Mouse (Mus musculus) neural tube, embryonic 12.5 days (tissue): ENCODE data around the gene 9530077C05Rik. TPM values are rescaled to one million over a fixed set of nuclear protein-coding genes. Genes with fewer than 3 reads are reported as not detected.
A peak's percentile ranks its signal among the peaks of the same experiment; 100 is the strongest.

ENCODE experiments used
- ATAC-seq: fragments of 200-750 bp; cut with Nextera tagmentation; 2 replicates; pipeline ENCODE4 v1.8.0; 2017; ENCODE audit warnings: low read depth, mild to moderate bottlenecking, moderate TSS enrichment, moderate library complexity; ENCODE audit not compliant: low FRiP score
- H3K27ac ChIP-seq: fragments of 300-500 bp; sonication (generic); 2 replicates; pipeline ENCODE4 v1.5.1; 2016
- H3K27me3 ChIP-seq: fragments of 300-500 bp; sonication (generic); replicated peaks from 2 replicates; pipeline ENCODE4 v1.6.1; 2016; ENCODE audit warnings: mild to moderate bottlenecking
- H3K36me3 ChIP-seq: fragments of 300-500 bp; sonication (generic); 2 replicates; pipeline ENCODE4 v1.6.1; 2016; ENCODE audit warnings: mild to moderate bottlenecking
- H3K4me1 ChIP-seq: fragments of 300-500 bp; sonication (generic); 2 replicates; pipeline ENCODE4 v1.6.1; 2016
- H3K4me2 ChIP-seq: fragments of 300-500 bp; sonication (generic); replicated peaks from 2 replicates; pipeline ENCODE4 v1.6.1; 2016; ENCODE audit warnings: mild to moderate bottlenecking
- H3K4me3 ChIP-seq: fragments of 300-500 bp; sonication (generic); 2 replicates; pipeline ENCODE4 v1.5.1; 2016
- H3K9ac ChIP-seq: fragments of 300-500 bp; sonication (generic); 2 replicates; pipeline ENCODE4 v1.6.1; 2016; ENCODE audit warnings: mild to moderate bottlenecking
- H3K9me3 ChIP-seq: fragments of 300-500 bp; sonication (generic); 2 replicates; pipeline ENCODE4 v1.6.1; 2016; ENCODE audit warnings: mild to moderate bottlenecking
- WGBS: fragments of 180-500 bp; shearing (Covaris S2); methylation state at CpG from one replicate; pipeline ENCODE4 v1.1.7; 2016; 5-methylcytosine and 5-hydroxymethylcytosine counted together
- polyA plus RNA-seq: library from polyadenylated mRNA; unstranded; fragments of >200 nt; fragmentation: Nextera tagmentation; extraction: Ambion mirVana; gene quantifications from 2 replicates; pipeline ENCODE4 v1.2.1, GENCODE M21; 2016

Gene 9530077C05Rik
- 6.2 and 6.7 TPM in 2 replicates for polyA plus RNA-seq

- Histone ChIP-seq H3K9ac (peak within 1 kb of the TSS; percentile 59), H3K9me3 (no peaks in the 10 kb centered on the region), H3K4me1 (no peaks in the 10 kb centered on the region; the same call in 1 of the 2 replicates), H3K27me3 (no peaks in the 10 kb centered on the region), H3K4me2 (peak within 1 kb of the TSS; percentile 67), H3K36me3 (no peaks in the 10 kb centered on the region), H3K4me3 (peak within 1 kb of the TSS; percentile 47), H3K27ac (no peak within 1 kb of the TSS)
- WGBS = under 1% methylated on average over 43 of the region's 43 CpGs
- peak; percentile 99 for ATAC-seq
Observed at GRCm38 (mm10) chr9:22411002-22411857, at the start of gene 9530077C05Rik. TSS of gene 9530077C05Rik (plus strand) at chr9:22411513.

- Histone ChIP-seq H3K4me1 (no peaks in the 10 kb centered on the region), H3K27me3 (no peaks in the 10 kb centered on the region), H3K36me3 (peaks cover 53% of the 10 kb centered on the region), H3K27ac (no peak overlapping the region), H3K9ac (no peak overlapping the region), H3K9me3 (no peaks in the 10 kb centered on the region), H3K4me2 (no peak overlapping the region), H3K4me3 (no peak overlapping the region)
- 98% methylated on average over 2 of the region's 2 CpGs for WGBS
- no peak for ATAC-seq
Observed at GRCm38 (mm10) chr9:22366221-22366620, 45.1 kb upstream of the 9530077C05Rik start.

- ATAC-seq = no peak
- H3K27me3 ChIP-seq = no peaks in the 10 kb centered on the region
- H3K9ac ChIP-seq = no peak overlapping the region
- no peak overlapping the region for H3K4me2 ChIP-seq
- no peaks in the 10 kb centered on the region for H3K9me3 ChIP-seq
- no peak overlapping the region for H3K27ac ChIP-seq
- H3K4me1 ChIP-seq = no peaks in the 10 kb centered on the region
- H3K4me3 ChIP-seq = no peak overlapping the region
- peaks cover 54% of the 10 kb centered on the region for H3K36me3 ChIP-seq
- WGBS = 97% methylated on average over 10 of the region's 10 CpGs
Observed at GRCm38 (mm10) chr9:22366621-22367020, 44.7 kb upstream of the 9530077C05Rik start.

- no peaks in the 10 kb centered on the region for H3K27me3 ChIP-seq
- ATAC-seq = no peak
- H3K4me1 ChIP-seq = no peaks in the 10 kb centered on the region
- H3K9ac ChIP-seq = no peak overlapping the region
- peaks cover 59% of the 10 kb centered on the region for H3K36me3 ChIP-seq
- H3K4me3 ChIP-seq = no peak overlapping the region
- H3K4me2 ChIP-seq = no peak overlapping the region
- no peaks in the 10 kb centered on the region for H3K9me3 ChIP-seq
- no peak overlapping the region for H3K27ac ChIP-seq
- WGBS = 81% methylated on average over 6 of the region's 6 CpGs
Observed at GRCm38 (mm10) chr9:22368030-22368429, 43.3 kb upstream of the 9530077C05Rik start.

- H3K9me3 ChIP-seq = no peaks in the 10 kb centered on the region
- 96% methylated on average over 4 of the region's 4 CpGs for WGBS
- no peaks in the 10 kb centered on the region for H3K27me3 ChIP-seq
- H3K4me3 ChIP-seq = no peak overlapping the region
- no peak for ATAC-seq
- H3K9ac ChIP-seq = no peak overlapping the region
- no peaks in the 10 kb centered on the region for H3K4me1 ChIP-seq
- no peak overlapping the region for H3K27ac ChIP-seq
- peaks cover 65% of the 10 kb centered on the region for H3K36me3 ChIP-seq
- H3K4me2 ChIP-seq = no peak overlapping the region
Observed at GRCm38 (mm10) chr9:22372760-22373159, 38.6 kb upstream of the 9530077C05Rik start.

- Histone ChIP-seq H3K27ac (no peak overlapping the region), H3K36me3 (peaks cover 73% of the 10 kb centered on the region), H3K4me2 (no peak overlapping the region), H3K4me1 (no peaks in the 10 kb centered on the region), H3K27me3 (no peaks in the 10 kb centered on the region), H3K4me3 (no peak overlapping the region), H3K9me3 (no peaks in the 10 kb centered on the region), H3K9ac (no peak overlapping the region)
- 83% methylated on average over 5 of the region's 5 CpGs for WGBS
- no peak for ATAC-seq
Observed at GRCm38 (mm10) chr9:22376086-22376485, 35.2 kb upstream of the 9530077C05Rik start.

- Histone ChIP-seq H3K9ac (no peak overlapping the region), H3K4me2 (no peak overlapping the region), H3K36me3 (peaks cover 12% of the 10 kb centered on the region), H3K4me1 (0 out of 2 replicates have a peak, but pooled peaks cover 7% of the 10 kb centered on the region), H3K27me3 (no peaks in the 10 kb centered on the region), H3K4me3 (no peak overlapping the region), H3K27ac (no peak overlapping the region), H3K9me3 (no peaks in the 10 kb centered on the region)
- 78% methylated on average over 2 of the region's 2 CpGs for WGBS
- ATAC-seq = no peak
Observed at GRCm38 (mm10) chr9:22385890-22386289, 25.4 kb upstream of the 9530077C05Rik start.

GRCm38 (mm10) chr9:22387901-22388300 is 23.4 kb upstream of the 9530077C05Rik start:
- peak overlapping the region; percentile 81 for H3K4me2 ChIP-seq
- H3K4me3 ChIP-seq = peak overlapping the region; percentile 75
- H3K9me3 ChIP-seq = no peaks in the 10 kb centered on the region
- 0 out of 2 replicates have a peak, but pooled peaks cover 7% of the 10 kb centered on the region for H3K4me1 ChIP-seq
- peak overlapping the region; percentile 77 for H3K9ac ChIP-seq
- 19% methylated on average over 6 of the region's 6 CpGs for WGBS
- H3K27me3 ChIP-seq = no peaks in the 10 kb centered on the region
- H3K27ac ChIP-seq = no peak overlapping the region
- no peaks in the 10 kb centered on the region for H3K36me3 ChIP-seq
- no peak for ATAC-seq

- H3K4me2 ChIP-seq = peak overlapping the region; percentile 81
- WGBS = under 1% methylated on average over 41 of the region's 41 CpGs
- ATAC-seq = peak; percentile 88
- H3K4me1 ChIP-seq = 0 out of 2 replicates have a peak, but pooled peaks cover 7% of the 10 kb centered on the region
- no peaks in the 10 kb centered on the region for H3K36me3 ChIP-seq
- H3K27ac ChIP-seq = peak overlapping the region; percentile 37; the same call in 1 of the 2 replicates
- no peaks in the 10 kb centered on the region for H3K9me3 ChIP-seq
- H3K9ac ChIP-seq = peak overlapping the region; percentile 77
- peak overlapping the region; percentile 75 for H3K4me3 ChIP-seq
- no peaks in the 10 kb centered on the region for H3K27me3 ChIP-seq
Observed at GRCm38 (mm10) chr9:22388401-22388980, 22.8 kb upstream of the 9530077C05Rik start.

GRCm38 (mm10) chr9:22389021-22389476 is 22.3 kb upstream of the 9530077C05Rik start, which contains the start of gene Anln:
TSS of gene Anln (minus strand) at chr9:22389188.
- Histone ChIP-seq H3K36me3 (no peaks in the 10 kb centered on the region), H3K4me3 (peak within 1 kb of the TSS; percentile 75), H3K27me3 (no peaks in the 10 kb centered on the region), H3K27ac (peak within 1 kb of the TSS; percentile 65; the same call in 1 of the 2 replicates), H3K9ac (peak within 1 kb of the TSS; percentile 77), H3K4me1 (0 out of 2 replicates have a peak, but pooled peaks cover 7% of the 10 kb centered on the region), H3K9me3 (no peaks in the 10 kb centered on the region), H3K4me2 (peak within 1 kb of the TSS; percentile 81)
- 1% methylated on average over 43 of the region's 44 CpGs for WGBS
- ATAC-seq = peak; percentile 96

GRCm38 (mm10) chr9:22389736-22390245 is 21.5 kb upstream of the 9530077C05Rik start:
- no peaks in the 10 kb centered on the region for H3K27me3 ChIP-seq
- no peak overlapping the region for H3K27ac ChIP-seq
- H3K4me2 ChIP-seq = peak overlapping the region; percentile 81
- peak overlapping the region; percentile 77; the same call in 1 of the 2 replicates for H3K9ac ChIP-seq
- 72% methylated on average over 6 of the region's 6 CpGs for WGBS
- no peaks in the 10 kb centered on the region for H3K36me3 ChIP-seq
- ATAC-seq = no peak
- H3K4me1 ChIP-seq = 0 out of 2 replicates have a peak, but pooled peaks cover 7% of the 10 kb centered on the region
- H3K9me3 ChIP-seq = no peaks in the 10 kb centered on the region
- peak overlapping the region; percentile 75; the same call in 1 of the 2 replicates for H3K4me3 ChIP-seq

- 0 out of 2 replicates have a peak, but pooled peaks cover 7% of the 10 kb centered on the region for H3K4me1 ChIP-seq
- no peak for ATAC-seq
- H3K4me2 ChIP-seq = no peak overlapping the region
- H3K27me3 ChIP-seq = no peaks in the 10 kb centered on the region
- H3K27ac ChIP-seq = no peak overlapping the region
- H3K4me3 ChIP-seq = no peak overlapping the region
- H3K9me3 ChIP-seq = no peaks in the 10 kb centered on the region
- H3K9ac ChIP-seq = no peak overlapping the region
- WGBS = 94% methylated on average over 5 of the region's 5 CpGs
- H3K36me3 ChIP-seq = no peaks in the 10 kb centered on the region
Observed at GRCm38 (mm10) chr9:22390390-22390789, 20.9 kb upstream of the 9530077C05Rik start.
